Mouse (Mus musculus): Measurements from ENCODE around the gene Pkdrej.

DNA sequence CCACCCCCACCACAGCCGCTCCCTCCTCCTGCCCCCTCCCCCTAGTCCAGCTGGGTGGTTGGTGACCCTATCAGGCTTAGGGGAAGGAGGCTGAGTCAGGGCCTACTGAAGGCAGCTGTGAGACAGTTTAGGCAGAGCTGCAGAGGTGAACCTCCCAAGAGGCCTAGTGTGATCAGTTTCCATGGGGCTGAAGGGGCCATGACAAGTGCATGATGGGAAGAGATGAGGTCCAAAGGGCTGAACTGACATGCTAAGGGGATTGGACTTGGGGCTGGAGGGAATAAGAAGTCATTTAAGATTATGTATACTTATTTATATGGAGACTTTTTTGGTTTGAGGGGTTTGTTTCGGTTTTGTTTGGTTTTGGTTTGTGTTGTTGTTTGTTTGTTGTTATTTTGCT is 45.3 kb downstream of the Pkdrej start:
- no peak for TF ChIP-seq POLR2A (IDR thresholded peaks at IDR 0.05; ENCODE audit: low read depth, low read length)
- TF ChIP-seq CTCF (IDR thresholded peaks at IDR 0.05; ENCODE audit: borderline replicate concordance, insufficient read depth, low read length): no peak
